Mouse (Mus musculus) embryonic facial prominence, embryonic 14.5 days (tissue): ENCODE results near the gene Shisa5. TPM values are rescaled to one million over a fixed set of nuclear protein-coding genes. Genes with fewer than 3 reads are reported as not detected.

Source experiments
- ATAC-seq: fragments of 200-750 bp; cut with Nextera tagmentation; 2 replicates; pipeline ENCODE4 v1.8.0; 2017; ENCODE audit warnings: low read depth, moderate number of reproducible peaks, moderate TSS enrichment
- DNase-seq: peaks from one replicate; pipeline ENCODE4 v3.0.0-alpha.2; 2015; ENCODE audit warnings: low spot score
- H3K27ac ChIP-seq: fragments of 300-500 bp; sonication (generic); replicated peaks from 2 replicates; pipeline ENCODE4 v1.5.1; 2014; ENCODE audit warnings: low read depth, mild to moderate bottlenecking, low read length, moderate library complexity
- H3K27me3 ChIP-seq: fragments of 300-500 bp; sonication (generic); replicated peaks from 2 replicates; pipeline ENCODE4 v1.6.1; 2014; ENCODE audit warnings: low read length; ENCODE audit not compliant: control insufficient read depth, insufficient read depth
- H3K36me3 ChIP-seq: fragments of 300-500 bp; sonication (generic); 2 replicates; pipeline ENCODE4 v1.6.1; 2014; ENCODE audit warnings: low read length, mixed read lengths; ENCODE audit not compliant: control insufficient read depth, insufficient read depth
- H3K4me1 ChIP-seq: fragments of 300-500 bp; sonication (generic); 2 replicates; pipeline ENCODE4 v1.6.1; 2014; ENCODE audit warnings: antibody characterized with exemption, low read length; ENCODE audit not compliant: control insufficient read depth, insufficient read depth
- H3K4me2 ChIP-seq: fragments of 300-500 bp; sonication (generic); 2 replicates; pipeline ENCODE4 v1.6.1; 2014; ENCODE audit warnings: low read depth, mild to moderate bottlenecking, low read length, moderate library complexity, mixed read lengths
- H3K4me3 ChIP-seq: fragments of 300-500 bp; sonication (generic); 2 replicates; pipeline ENCODE4 v1.5.1; 2014; ENCODE audit warnings: low read depth, mild to moderate bottlenecking, low read length
- H3K9ac ChIP-seq: fragments of 300-500 bp; sonication (generic); 2 replicates; pipeline ENCODE4 v1.6.1; 2014; ENCODE audit warnings: low read depth, mild to moderate bottlenecking, low read length, moderate library complexity, mixed read lengths
- H3K9me3 ChIP-seq: fragments of 300-500 bp; sonication (generic); 2 replicates; pipeline ENCODE4 v1.6.1; 2016; ENCODE audit warnings: low read length; ENCODE audit not compliant: control insufficient read depth
- WGBS: fragments of 180-500 bp; shearing (Covaris S2); extraction: QIAGEN DNeasy Blood & Tissue Kit; methylation state at CpG from one replicate; pipeline ENCODE4 v1.1.7; 2014; 5-methylcytosine and 5-hydroxymethylcytosine counted together
- polyA plus RNA-seq: library from polyadenylated mRNA; unstranded; fragments of >200 nt; fragmentation: Nextera tagmentation; extraction: Ambion mirVana; gene quantifications from 2 replicates; pipeline ENCODE4 v1.2.1, GENCODE M21; 2014

The Shisa5 gene
- polyA plus RNA-seq, 1 experiment from 2014 or later, result 81.7 TPM

DNA sequence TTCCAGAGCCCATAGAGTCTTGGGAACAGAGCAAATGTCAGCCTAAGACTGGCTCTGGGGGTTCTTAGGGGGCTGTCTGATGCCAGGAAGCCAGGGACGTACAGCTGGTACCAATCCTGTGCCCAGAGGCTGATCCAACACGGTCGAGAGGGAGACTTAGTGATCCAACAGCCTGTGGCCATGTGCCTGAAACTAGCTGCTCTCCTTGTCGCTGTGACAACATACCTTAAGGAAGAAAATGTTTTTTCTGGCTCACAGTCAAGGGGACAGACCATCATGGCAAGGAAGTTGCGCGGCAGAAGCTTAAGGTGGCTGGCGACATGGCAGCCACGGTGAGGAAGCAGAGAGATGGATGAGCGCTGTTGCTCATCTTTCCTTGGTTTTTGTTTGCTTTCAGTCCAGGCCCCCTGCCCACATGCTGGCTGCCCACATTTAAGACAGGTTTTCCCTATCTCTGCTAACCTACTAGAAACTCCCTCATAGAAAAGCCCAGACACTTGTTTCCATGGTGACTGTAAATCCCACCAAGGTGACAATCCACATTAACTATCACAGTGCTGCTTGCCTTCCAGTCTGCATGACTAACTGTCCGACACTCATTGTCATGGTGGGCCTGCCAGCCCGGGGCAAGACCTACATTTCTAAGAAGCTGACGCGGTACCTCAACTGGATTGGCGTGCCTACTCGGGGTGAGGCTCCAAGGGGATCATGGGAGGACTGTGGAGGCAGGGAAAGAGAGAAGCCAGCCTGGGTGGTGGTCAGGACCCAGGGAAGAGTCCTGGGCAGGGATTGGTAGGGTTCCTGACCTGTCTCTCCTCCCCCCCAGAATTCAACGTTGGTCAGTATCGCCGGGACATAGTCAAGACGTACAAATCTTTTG lies 39.8 kb upstream of the Shisa5 start:
- Histone ChIP-seq H3K36me3 (no peaks in the 10 kb centered on the region), H3K27ac (no peak overlapping the region), H3K4me1 (0 out of 2 replicates have a peak, but pooled peaks cover 6% of the 10 kb centered on the region), H3K4me3 (no peak overlapping the region), H3K9me3 (no peaks in the 10 kb centered on the region), H3K4me2 (no peak overlapping the region), H3K9ac (no peak overlapping the region), H3K27me3 (no peaks in the 10 kb centered on the region)
- ATAC-seq, result no peak
- WGBS, result 77% methylated on average over 19 of the region's 19 CpGs
- no peak for DNase-seq

DNA sequence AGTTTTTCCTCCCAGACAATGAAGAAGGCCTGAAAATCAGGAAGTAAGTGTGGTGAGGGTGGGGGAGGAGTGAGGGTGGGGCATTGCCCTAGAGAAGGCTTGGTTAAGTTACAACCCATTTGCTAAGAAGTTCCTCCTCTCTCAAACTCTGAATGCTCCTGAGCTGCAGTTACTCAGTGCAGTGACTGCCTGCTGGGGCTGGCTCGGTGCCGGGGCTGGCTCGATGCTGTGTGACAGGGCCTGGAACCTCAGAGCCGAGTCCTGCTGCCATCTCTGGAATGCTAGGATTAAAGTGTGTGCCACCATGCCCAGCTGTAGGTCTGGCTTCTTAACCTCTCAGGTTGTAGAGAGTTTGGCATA lies 39.2 kb upstream of the Shisa5 start:
- Histone ChIP-seq H3K36me3 (no peaks in the 10 kb centered on the region), H3K4me1 (0 out of 2 replicates have a peak, but pooled peaks cover 6% of the 10 kb centered on the region), H3K4me2 (no peak overlapping the region), H3K9me3 (no peaks in the 10 kb centered on the region), H3K9ac (no peak overlapping the region), H3K27ac (no peak overlapping the region), H3K4me3 (no peak overlapping the region), H3K27me3 (no peaks in the 10 kb centered on the region)
- 78% methylated on average over 4 of the region's 4 CpGs for WGBS
- no peak for DNase-seq
- no peak for ATAC-seq

DNA sequence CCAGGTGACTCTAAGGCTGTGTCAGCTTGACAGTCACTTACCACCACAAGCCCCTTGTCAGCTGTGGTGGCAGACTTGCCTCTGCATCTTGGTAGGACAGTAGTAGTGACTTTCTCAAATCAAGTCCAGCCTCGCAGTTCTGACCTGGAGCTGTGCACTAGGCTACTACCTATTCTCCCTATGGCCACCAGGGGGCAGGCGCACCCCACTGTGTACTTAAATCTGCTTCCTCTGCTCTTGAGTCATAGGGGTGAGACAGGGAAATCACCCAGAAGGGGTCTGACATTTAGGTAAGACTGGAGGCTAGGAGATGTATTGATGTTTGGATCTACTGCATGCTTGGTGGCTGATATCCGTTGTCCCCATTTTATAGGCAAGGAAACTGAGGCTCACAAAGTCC lies 37.6 kb upstream of the Shisa5 start:
- peak; percentile 65; the same call in 1 of the 2 replicates for ATAC-seq

DNA sequence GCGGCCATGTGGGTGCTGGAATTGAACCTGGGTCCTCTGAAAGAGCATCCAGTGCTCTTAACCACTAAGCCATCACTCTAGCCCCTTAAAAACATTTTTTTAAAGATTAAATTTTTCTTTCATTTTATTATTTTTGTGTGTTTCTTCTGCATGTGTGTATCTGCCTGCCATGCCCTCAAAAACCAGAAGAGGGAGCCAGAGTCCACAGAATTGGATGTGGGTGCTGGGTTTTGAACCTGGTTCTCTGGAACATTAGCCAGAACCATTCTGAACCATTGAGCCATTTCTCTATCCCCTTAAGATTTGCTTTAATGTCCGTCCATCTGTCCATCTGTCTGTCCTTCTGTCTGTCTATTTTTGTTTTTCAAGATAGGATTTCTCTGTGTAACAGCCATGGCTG lies 35.2 kb upstream of the Shisa5 start:
- H3K27me3 ChIP-seq, result no peaks in the 10 kb centered on the region
- 0 out of 2 replicates have a peak, but pooled peaks cover 8% of the 10 kb centered on the region for H3K36me3 ChIP-seq
- no peak overlapping the region for H3K27ac ChIP-seq
- no peaks in the 10 kb centered on the region for H3K9me3 ChIP-seq
- ATAC-seq (no peak), DNase-seq (no peak)
- no peaks in the 10 kb centered on the region for H3K4me1 ChIP-seq
- H3K4me3 ChIP-seq, result no peak overlapping the region
- H3K4me2 ChIP-seq, result no peak overlapping the region
- H3K9ac ChIP-seq, result no peak overlapping the region
- 56% methylated on average over 2 of the region's 2 CpGs for WGBS

More for the DNA sequence above, 37.6 kb upstream of the Shisa5 start:
- Histone ChIP-seq H3K4me2 (no peak overlapping the region), H3K27me3 (no peaks in the 10 kb centered on the region), H3K36me3 (0 out of 2 replicates have a peak, but pooled peaks cover 5% of the 10 kb centered on the region), H3K4me1 (no peaks in the 10 kb centered on the region), H3K27ac (no peak overlapping the region), H3K9me3 (no peaks in the 10 kb centered on the region), H3K4me3 (no peak overlapping the region), H3K9ac (no peak overlapping the region)
- 8% methylated on average over 3 of the region's 3 CpGs for WGBS
- DNase-seq, result peak; percentile 69

DNA sequence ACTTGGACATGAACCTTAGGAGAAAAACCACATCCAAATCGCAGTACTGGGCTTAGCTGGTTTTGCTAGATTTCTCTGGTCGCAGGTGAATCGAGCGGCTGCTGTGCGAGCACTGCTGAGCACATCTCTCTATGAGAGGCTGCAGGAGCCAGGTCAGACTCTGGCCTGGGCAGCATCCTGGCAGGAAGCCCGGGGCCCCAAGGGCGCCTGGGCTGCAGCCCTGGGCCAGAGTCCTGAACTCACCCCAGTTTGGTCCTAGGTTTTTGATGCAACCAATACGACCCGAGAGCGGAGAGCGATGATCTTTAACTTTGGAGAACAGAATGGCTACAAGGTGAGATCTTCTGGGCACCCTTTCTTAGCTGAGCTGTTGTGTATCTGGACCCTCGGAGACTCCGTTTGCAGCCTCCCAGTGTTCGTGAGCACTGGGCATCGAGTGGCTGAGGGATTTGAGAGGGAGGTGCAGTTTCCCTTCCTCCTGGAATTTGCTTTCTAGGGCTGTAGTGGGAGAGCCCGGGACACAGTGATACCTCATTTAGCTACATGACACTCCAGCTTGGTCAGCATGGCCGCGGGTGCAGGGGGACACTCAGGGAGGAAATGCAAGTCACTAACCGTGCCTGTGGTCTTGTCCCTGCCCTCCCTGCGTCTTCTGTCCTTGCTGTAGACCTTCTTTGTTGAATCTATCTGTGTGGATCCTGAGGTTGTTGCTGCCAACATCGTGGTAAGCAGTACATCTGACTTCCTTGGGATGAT lies 31.2 kb upstream of the Shisa5 start:
- no peak for DNase-seq
- H3K4me1 ChIP-seq, result no peaks in the 10 kb centered on the region; the same call in 1 of the 2 replicates

DNA sequence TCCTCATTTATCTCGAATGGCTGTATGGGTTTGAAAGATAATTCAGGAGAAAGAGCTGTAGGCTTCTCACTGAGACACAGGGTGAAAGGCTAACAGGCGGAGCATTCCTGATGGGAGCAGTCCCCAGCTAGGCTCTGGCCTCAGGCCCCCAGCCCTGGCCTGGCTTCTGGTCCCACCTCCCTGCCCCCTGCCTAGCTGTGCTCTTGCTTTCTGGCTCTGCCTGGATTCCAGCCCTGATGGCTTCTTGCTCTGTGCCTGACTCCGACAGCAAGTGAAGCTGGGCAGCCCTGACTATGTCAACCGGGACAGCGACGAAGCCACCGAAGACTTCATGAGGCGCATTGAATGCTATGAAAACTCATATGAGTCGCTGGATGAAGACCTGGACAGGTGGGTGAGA lies 30.3 kb upstream of the Shisa5 start:
- DNase-seq (no peak), ATAC-seq (no peak)
- Histone ChIP-seq H3K27me3 (no peaks in the 10 kb centered on the region), H3K36me3 (0 out of 2 replicates have a peak, but pooled peaks cover 37% of the 10 kb centered on the region), H3K4me3 (no peak overlapping the region), H3K4me1 (no peaks in the 10 kb centered on the region; the same call in 1 of the 2 replicates), H3K27ac (no peak overlapping the region), H3K9ac (no peak overlapping the region), H3K9me3 (no peaks in the 10 kb centered on the region), H3K4me2 (no peak overlapping the region)
- WGBS, result 77% methylated on average over 9 of the region's 9 CpGs

More for the DNA sequence above, 31.2 kb upstream of the Shisa5 start:
- ATAC-seq, result no peak
- H3K4me3 ChIP-seq, result no peak overlapping the region
- H3K27me3 ChIP-seq, result no peaks in the 10 kb centered on the region
- no peaks in the 10 kb centered on the region for H3K9me3 ChIP-seq
- H3K4me2 ChIP-seq, result no peak overlapping the region
- WGBS, result 82% methylated on average over 21 of the region's 21 CpGs
- H3K36me3 ChIP-seq, result 0 out of 2 replicates have a peak, but pooled peaks cover 29% of the 10 kb centered on the region
- no peak overlapping the region for H3K27ac ChIP-seq
- H3K9ac ChIP-seq, result no peak overlapping the region

DNA sequence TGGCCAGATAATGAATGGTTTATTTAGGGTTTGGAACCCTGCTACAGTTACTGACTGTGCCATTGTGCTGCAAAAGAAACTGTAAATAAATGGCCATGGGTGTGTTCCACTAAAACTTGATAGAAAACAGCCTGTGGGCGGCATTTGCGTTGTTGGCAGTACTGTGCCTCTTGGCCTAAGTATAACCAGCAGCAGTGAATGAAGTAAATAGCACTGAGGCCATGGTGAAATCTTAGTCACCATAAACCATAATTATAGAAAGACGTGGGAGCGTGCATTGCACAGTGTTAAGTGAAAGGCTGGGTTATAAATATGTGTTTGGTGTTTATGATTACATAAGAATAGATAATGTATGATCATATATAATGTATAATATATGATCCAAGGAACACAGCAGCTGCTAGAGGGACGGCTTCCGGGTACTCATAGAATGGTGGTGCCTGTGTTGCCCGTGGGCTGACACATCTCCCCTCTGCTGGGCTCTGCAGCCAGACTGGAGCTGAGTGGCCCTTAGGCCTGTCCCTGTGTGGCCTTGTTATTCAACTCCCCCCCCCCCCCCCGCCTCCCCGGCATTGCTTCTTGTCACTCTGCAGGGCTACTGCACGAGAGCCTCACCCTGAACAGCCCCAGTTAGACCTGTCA lies 29.2 kb upstream of the Shisa5 start:
- 56% methylated on average over 10 of the region's 10 CpGs for WGBS
- no peak overlapping the region for H3K9ac ChIP-seq
- H3K9me3 ChIP-seq, result no peaks in the 10 kb centered on the region
- H3K4me1 ChIP-seq, result no peaks in the 10 kb centered on the region; the same call in 1 of the 2 replicates
- no peak overlapping the region for H3K4me3 ChIP-seq
- DNase-seq (peak; percentile 30), ATAC-seq (no peak)
- H3K27ac ChIP-seq, result no peak overlapping the region
- H3K36me3 ChIP-seq, result 0 out of 2 replicates have a peak, but pooled peaks cover 37% of the 10 kb centered on the region
- H3K27me3 ChIP-seq, result no peaks in the 10 kb centered on the region
- no peak overlapping the region for H3K4me2 ChIP-seq

DNA sequence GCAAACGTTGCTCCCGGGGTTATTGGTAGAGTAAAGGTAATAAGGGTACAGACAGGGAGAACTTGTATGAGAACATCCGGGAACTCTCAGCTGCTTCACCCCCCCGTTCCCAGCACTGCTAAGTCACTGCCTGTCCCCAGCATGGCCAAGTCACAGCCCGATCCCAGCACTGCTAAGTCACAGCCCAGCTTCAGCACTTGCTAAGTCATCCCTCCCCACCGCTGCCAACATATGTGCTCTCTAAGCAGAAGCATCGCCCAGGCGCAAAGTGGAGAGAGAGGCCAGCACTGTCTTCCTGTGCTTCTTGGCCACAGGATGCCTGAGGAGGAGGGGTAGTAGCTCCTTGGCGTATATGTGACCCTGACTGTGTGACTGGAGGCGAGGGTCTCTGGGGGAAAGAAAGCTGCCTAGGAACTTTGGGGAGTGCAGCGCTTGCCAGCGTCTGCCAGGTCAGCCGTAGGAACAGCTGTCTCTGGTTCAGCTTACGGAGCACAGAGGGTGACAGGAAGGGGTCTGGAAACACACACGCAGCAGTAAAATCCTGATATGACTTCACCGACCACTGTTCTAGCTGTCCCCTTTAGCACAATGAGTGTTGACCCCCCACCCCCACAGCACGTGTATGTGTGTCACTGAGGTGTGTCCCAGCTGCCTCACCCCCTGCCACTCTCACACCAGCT lies 28.6 kb upstream of the Shisa5 start:
- Histone ChIP-seq H3K27ac (0 out of 2 replicates have a peak overlapping the region, but pooled peaks have one; percentile 28), H3K4me1 (no peaks in the 10 kb centered on the region; the same call in 1 of the 2 replicates), H3K4me3 (no peak overlapping the region), H3K27me3 (no peaks in the 10 kb centered on the region), H3K9ac (no peak overlapping the region; the same call in 1 of the 2 replicates), H3K36me3 (0 out of 2 replicates have a peak, but pooled peaks cover 37% of the 10 kb centered on the region), H3K4me2 (no peak overlapping the region), H3K9me3 (no peaks in the 10 kb centered on the region)
- WGBS, result 39% methylated on average over 17 of the region's 17 CpGs
- ATAC-seq, result peak; percentile 41; the same call in 1 of the 2 replicates
- DNase-seq, result peak; percentile 23
